Mouse (Mus musculus) embryo, embryonic 10 days (tissue): ENCODE data around the gene Gm9639.
"Not testable (repeated sequence)": the region's sequence is repeated elsewhere in the genome, so short reads cannot be mapped to it uniquely, and the experiment has no call there.

Source experiments
- DNase-seq: peaks from one replicate; pipeline ENCODE4 v3.0.0-alpha.2; 2015; ENCODE audit warnings: low spot score

Gene Gm9639

DNA sequence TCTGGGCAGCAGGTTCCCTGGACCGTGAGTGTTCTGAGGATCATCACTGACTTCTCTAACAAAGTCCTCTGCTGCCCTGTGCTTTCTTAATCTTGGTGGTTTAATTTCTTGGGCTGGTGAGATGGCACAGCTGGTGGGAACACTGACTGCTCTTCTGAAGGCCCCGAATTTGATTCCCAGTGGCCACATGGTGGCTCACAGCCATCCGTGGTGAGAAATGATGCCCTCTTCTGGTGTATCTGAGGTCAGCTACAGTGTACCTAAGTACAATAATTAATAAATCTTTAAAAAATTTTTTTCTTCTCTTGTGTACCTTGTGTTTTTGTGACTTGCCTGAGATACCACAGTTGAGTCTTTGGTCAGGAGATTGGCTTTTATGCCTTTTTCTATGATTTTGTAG lies 42.6 kb downstream of the Gm9639 start:
- DNase-seq: not testable (repeated sequence)

DNA sequence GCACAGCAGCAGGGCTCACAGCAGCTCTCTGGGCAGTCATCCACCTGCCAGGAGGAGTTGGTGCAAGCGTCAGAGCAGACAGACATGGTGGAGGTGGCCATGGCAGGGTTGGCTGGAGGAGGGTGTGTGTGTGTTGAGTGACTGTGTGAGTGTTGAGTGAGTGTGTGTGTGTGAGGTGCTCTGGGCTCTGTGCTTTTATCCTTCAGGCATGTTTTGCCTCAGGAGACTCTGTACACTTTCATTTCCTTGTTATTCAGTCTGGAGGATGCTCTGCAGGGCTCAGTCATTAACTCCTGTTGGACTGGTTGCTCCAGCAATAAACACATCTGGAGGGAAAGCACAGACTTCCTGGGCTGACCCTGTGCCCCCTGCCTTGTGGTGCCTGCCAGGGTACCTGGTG lies 43.6 kb downstream of the Gm9639 start, which contains the start of gene Gm9736:
Gene Gm9736 (minus strand): TSS at position 101 of the 400 bp plus-strand sequence.
- not testable (repeated sequence) for DNase-seq

DNA sequence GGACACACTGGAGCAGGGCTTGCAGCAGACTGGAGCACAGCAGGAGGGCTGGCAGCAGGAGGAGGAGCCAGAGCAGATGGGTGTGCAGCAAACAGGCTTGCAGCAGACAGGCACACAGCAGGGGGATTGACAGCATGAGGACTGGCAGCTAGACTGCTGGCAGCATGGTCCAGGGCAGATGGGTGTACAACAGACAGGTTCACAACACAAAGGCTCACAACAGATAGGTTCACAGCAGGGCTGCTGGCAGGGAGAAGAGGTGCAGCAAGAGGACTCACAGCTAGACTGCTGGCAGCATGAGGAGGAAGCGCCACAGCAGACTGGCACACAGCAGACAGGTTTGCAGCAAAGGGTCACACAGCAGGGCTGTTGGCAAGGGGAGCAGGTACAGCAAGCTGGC lies 44.2 kb downstream of the Gm9639 start:
- not testable (repeated sequence) for DNase-seq
